Mouse (Mus musculus) c-Kit-positive CD71-positive TER-119-negative erythroid progenitor cells, embryonic 14.5 days (primary cell): Measurements from ENCODE around the gene Eif3l.

Experiments
- DNase-seq: peaks from one replicate; pipeline ENCODE4 v3.0.0-alpha.2; 2013; ENCODE audit warnings: low read depth

Eif3l gene

DNA sequence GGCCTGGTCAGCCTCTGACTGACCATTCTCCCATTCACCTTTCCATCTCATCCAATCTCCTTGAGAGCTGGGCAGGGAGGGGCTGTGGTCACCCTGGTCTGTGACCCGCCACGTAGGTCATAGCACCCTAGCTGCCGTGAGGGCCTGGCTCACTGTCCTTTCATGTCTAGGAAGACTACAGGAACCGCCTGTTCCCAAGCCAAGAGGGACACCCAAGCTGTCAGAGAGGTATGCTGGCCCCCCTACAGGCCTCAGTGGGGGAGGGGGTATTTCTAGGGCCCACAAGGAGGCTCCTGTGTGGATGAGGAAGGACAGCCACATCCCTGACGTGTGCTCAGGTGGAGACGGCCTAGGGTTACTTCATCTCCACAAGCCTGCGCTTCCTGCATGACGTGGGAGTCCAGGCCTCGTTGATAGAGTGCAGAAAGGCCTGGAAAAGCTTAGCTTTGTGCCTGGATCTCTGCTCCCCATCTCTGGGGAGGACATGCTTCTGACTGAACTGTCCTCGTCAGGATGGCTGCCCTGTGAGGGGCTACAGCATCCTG lies 49.4 kb downstream of the Eif3l start:
- no peak for DNase-seq

DNA sequence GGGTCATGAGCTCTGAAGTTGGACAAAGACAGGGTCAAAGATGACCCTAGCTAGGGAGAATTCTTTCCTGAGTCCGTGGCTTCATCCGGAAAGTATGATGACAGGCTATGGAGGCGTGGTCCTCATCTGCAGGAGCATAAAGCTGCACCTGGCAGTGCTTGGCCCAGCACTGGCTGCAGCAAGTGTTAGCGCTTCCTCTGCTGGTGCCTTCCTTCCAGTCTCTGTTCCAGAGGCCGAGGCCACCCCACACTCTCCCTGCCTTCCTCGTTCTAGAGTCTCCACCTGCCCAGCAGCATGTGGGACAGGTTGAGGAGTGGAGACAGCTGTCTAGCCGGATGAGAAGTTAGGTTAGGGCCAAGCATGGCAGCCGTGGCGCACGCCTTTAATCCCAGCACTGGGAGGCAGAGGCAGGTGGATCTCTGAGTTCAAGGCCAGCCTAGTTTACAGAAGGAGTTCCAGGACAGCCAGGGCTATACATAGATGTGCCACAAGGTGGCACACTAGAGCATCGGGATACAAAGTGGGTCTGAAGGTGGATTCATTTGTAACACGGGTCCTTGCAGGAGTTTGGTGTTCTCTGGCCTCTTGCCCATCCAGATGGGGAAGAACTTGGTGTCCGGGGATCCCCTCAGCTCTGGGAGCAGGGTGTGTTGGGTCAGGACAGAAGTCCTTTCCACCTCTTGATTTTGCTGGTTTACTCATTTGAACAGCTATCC lies 51.4 kb downstream of the Eif3l start:
- no peak for DNase-seq

GRCm38 (mm10) chr15:79127101-79127500 lies 52.1 kb downstream of the Eif3l start:
- no peak for DNase-seq

GRCm38 (mm10) chr15:79128208-79128607 lies 53.2 kb downstream of the Eif3l start:
- DNase-seq: no peak

GRCm38 (mm10) chr15:79129311-79129710 lies 54.3 kb downstream of the Eif3l start:
- DNase-seq: no peak

DNA sequence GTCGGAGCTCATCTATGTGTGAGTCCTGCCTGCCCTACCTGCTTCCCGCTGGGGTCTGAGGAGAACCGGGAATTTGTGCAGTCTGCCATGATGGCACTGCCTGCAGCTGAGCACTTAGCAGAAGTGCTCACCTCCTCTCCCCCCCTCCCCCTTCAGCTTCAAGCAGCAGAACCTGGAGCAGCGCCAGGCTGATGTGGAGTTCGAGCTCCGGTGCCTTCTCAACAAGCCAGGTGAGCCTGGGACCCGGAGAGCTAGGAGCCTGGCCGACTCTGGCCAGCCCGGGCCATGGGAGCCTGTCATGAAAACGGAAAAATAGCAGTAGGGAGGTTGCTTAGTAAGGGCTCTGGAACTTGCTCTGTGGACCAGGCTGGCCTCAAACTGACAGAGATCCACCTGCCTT lies 55.8 kb downstream of the Eif3l start:
- no peak for DNase-seq

DNA sequence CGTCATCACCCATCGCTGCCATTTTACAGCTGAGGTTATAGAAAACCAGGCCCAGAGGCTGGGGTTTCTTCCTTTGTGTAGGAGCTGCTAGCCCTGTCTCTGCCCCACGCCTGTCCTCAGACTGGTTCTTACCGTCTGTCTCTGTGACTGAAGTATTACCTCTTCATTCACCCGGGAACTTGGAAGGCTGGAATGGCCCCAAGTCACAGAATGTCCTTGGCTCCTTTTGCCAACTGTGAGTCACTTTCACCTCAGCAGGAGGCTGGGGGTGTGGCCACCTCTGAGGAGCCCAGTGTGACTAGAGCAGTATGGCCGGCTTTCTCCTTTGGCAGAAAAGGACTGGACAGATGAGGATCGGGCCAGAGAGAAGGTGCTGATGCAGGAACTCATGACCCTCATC lies 56.5 kb downstream of the Eif3l start:
- no peak for DNase-seq

DNA sequence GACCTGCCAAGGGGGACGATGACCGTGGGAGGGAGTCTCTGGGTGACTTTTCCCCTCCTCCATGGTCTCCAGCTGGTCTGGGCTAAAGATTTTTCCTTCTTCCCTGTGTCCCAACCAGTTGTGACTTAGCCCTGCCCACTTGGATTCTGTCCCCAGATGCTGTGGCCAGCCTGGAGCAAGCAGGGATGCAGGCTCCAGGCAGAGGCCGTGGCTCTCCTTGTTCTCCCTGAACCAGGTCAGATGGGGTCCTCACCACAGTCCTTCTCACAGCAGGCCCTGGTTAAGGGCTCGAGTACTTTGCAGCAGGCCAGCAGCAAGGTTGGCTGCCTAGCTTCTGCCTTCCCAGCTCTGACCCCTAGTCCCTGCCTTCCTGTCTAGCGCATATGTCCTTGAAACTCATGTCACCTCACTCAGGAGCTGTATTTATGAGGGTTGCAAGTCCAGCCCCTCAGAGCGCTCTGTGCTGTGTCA lies 58.2 kb downstream of the Eif3l start:
- no peak for DNase-seq

- DNase-seq: no peak
Measured at GRCm38 (mm10) chr15:79134496-79135270, 59.7 kb downstream of the Eif3l start.

- DNase-seq: no peak
Measured at GRCm38 (mm10) chr15:79135332-79135731, 60.4 kb downstream of the Eif3l start.

- no peak for DNase-seq
Measured at GRCm38 (mm10) chr15:79135783-79136575, 61.0 kb downstream of the Eif3l start.

GRCm38 (mm10) chr15:79139640-79140039 lies 64.7 kb downstream of the Eif3l start:
- no peak for DNase-seq

DNA sequence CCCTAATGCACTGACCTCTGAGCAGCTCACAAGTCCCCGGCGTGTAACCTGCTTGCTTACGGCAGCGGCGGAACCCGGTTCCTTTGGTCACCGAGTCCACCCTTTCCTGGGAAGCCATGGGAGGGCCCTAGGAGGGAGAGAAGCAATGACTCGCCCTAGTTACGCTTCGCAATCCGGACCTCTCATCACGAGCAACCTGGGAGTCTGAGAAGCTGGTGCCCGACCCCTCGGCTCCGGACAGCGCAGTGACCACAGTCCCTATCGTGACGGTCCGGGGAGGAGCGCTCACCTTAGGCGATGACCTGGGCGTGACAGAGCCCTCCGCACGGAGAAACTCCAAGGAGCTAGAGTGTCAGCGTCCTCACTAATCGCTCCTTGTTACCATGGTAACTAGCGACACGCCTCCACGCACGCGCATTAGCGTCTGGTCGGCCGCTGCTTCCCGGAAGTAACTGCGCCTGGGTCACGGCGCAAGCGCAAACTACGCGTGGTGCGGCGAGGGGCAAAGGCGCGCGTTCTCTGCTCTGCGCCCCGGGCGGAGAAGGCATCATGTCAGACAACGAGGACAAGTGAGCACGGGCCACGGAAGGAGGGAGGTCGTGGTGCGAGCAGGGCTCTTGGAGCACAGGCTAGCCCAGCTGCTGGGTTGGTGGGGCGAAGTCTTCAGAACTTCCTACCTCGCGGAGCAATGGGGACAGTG lies 66.0 kb downstream of the Eif3l start, which contains the start of the genes Polr2f and 1700088E04Rik:
Polr2f (plus strand) TSS at position 144 of the 700 bp plus-strand sequence.
1700088E04Rik (minus strand) TSS at position 388 of the 700 bp plus-strand sequence.
- DNase-seq: peak; percentile 96

- peak; percentile 21 for DNase-seq
Measured at GRCm38 (mm10) chr15:79141566-79141917, 66.6 kb downstream of the Eif3l start.

DNA sequence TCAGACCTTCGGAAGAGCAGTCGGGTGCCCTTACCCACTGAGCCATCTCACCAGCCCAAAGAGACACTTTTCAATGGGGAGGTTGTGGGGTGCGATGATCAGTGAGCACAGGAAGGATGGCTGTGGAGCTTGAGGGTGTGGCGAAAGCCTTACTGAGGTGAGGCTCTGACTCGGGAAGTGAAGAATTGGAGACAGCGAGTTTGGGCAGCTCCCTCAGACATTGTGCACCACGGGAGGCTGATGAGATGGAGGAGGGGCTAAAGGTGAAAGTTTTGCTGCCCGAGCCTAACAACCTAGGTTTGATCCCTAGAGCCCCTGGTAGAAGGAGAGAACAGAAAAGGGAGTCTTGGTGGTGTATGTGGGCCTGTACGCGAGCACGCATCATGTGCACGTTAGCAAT lies 68.3 kb downstream of the Eif3l start:
- no peak for DNase-seq
